Mouse (Mus musculus) limb, embryonic 13.5 days (tissue): Measurements from ENCODE around the gene Clec4a1. TPM values are rescaled to one million over a fixed set of nuclear protein-coding genes. Genes with fewer than 3 reads are reported as not detected.

Experiments
- ATAC-seq: fragments of 200-750 bp; cut with Nextera tagmentation; 2 replicates; pipeline ENCODE4 v1.8.0; 2017; ENCODE audit warnings: low read depth, moderate number of reproducible peaks, moderate TSS enrichment; ENCODE audit not compliant: low FRiP score
- H3K27ac ChIP-seq: fragments of 300-500 bp; sonication (generic); 2 replicates; pipeline ENCODE4 v1.5.1; 2015; ENCODE audit warnings: inconsistent platforms, mild to moderate bottlenecking, moderate library complexity
- H3K27me3 ChIP-seq: fragments of 300-500 bp; sonication (generic); 2 replicates; pipeline ENCODE4 v1.6.1; 2015; ENCODE audit warnings: mild to moderate bottlenecking, inconsistent platforms
- H3K36me3 ChIP-seq: fragments of 300-500 bp; sonication (generic); 2 replicates; pipeline ENCODE4 v1.6.1; 2015; ENCODE audit warnings: inconsistent platforms, mild to moderate bottlenecking, moderate library complexity
- H3K4me1 ChIP-seq: fragments of 300-500 bp; sonication (generic); 2 replicates; pipeline ENCODE4 v1.6.1; 2015; ENCODE audit warnings: inconsistent platforms
- H3K4me2 ChIP-seq: fragments of 300-500 bp; sonication (generic); replicated peaks from 2 replicates; pipeline ENCODE4 v1.6.1; 2015; ENCODE audit warnings: inconsistent platforms, mild to moderate bottlenecking, moderate library complexity
- H3K4me3 ChIP-seq: fragments of 300-500 bp; sonication (generic); 2 replicates; pipeline ENCODE4 v1.5.1; 2015; ENCODE audit warnings: moderate library complexity, mild to moderate bottlenecking, inconsistent platforms
- H3K9ac ChIP-seq: fragments of 300-500 bp; sonication (generic); 2 replicates; pipeline ENCODE4 v1.6.1; 2015; ENCODE audit warnings: mild to moderate bottlenecking, inconsistent platforms
- H3K9me3 ChIP-seq: fragments of 300-500 bp; sonication (generic); 2 replicates; pipeline ENCODE4 v1.6.1; 2016; ENCODE audit warnings: inconsistent platforms
- WGBS: fragments of 180-500 bp; shearing (Covaris S2); methylation state at CpG from one replicate; pipeline ENCODE4 v1.1.7; 2015; 5-methylcytosine and 5-hydroxymethylcytosine counted together
- polyA plus RNA-seq: library from polyadenylated mRNA; unstranded; fragments of >200 nt; fragmentation: Nextera tagmentation; extraction: Ambion mirVana; gene quantifications from 2 replicates; pipeline ENCODE4 v1.2.1, GENCODE M21; 2015

Clec4a1 gene
- polyA plus RNA-seq: 1.9 and 2.0 TPM in 2 replicates

DNA sequence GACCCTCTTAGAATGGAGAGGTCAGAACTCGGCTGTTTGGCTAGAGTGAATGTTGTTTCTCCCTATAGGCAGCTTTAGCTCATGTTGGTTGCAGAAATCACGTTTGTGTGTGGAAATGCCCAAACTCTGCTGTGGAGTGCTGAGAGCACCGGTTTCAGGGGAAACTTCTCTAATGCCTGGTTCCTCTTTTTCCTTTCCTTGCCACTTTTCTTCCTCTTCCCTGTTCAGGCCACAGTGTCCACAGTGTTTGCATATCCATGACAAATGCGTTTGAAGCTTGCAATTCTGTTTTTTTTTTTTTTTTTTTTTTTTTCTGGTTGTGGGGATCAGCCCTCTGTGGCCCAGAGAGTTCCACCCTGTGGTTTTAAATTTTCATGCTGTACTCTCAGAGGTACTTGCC, at the start of gene Clec4a1:
Clec4a1 (plus strand) TSS at position 398 of the 400 bp plus-strand sequence.
- H3K27me3 ChIP-seq: no peaks in the 10 kb centered on the region
- no peaks in the 10 kb centered on the region for H3K36me3 ChIP-seq
- no peak within 1 kb of the TSS for H3K27ac ChIP-seq
- ATAC-seq: no peak
- no peak within 1 kb of the TSS for H3K4me2 ChIP-seq
- no peaks in the 10 kb centered on the region for H3K9me3 ChIP-seq
- H3K9ac ChIP-seq: no peak within 1 kb of the TSS
- no peak within 1 kb of the TSS for H3K4me3 ChIP-seq
- WGBS: 55% methylated on average over 4 of the region's 4 CpGs
- no peaks in the 10 kb centered on the region for H3K4me1 ChIP-seq

DNA sequence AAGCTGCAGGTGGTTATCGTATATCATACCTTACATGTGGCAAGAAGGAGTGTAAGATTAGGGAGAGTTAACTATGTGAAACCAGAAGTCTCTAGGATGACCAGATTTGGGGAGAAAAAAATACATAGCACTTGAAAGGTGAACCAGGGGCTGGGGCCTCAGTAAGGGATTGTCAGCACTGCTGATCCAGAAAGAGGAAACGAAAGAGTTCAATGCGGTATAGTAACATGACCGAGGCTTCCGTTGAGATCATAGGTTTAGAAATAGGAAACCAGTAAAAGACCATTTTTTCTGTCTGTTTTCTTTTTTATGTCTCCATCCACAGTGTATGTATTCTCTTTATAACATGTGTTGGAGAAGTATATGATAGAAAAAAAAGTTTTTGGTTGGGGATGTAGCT, 48.8 kb upstream of the Clec4a1 start:
- Histone ChIP-seq H3K4me2 (no peak overlapping the region), H3K9ac (no peak overlapping the region), H3K4me3 (no peak overlapping the region), H3K4me1 (peaks cover 16% of the 10 kb centered on the region), H3K36me3 (peaks cover 13% of the 10 kb centered on the region), H3K9me3 (no peaks in the 10 kb centered on the region), H3K27ac (no peak overlapping the region), H3K27me3 (0 out of 2 replicates have a peak, but pooled peaks cover 5% of the 10 kb centered on the region)
- 96% methylated on average over 5 of the region's 5 CpGs for WGBS
- no peak for ATAC-seq

DNA sequence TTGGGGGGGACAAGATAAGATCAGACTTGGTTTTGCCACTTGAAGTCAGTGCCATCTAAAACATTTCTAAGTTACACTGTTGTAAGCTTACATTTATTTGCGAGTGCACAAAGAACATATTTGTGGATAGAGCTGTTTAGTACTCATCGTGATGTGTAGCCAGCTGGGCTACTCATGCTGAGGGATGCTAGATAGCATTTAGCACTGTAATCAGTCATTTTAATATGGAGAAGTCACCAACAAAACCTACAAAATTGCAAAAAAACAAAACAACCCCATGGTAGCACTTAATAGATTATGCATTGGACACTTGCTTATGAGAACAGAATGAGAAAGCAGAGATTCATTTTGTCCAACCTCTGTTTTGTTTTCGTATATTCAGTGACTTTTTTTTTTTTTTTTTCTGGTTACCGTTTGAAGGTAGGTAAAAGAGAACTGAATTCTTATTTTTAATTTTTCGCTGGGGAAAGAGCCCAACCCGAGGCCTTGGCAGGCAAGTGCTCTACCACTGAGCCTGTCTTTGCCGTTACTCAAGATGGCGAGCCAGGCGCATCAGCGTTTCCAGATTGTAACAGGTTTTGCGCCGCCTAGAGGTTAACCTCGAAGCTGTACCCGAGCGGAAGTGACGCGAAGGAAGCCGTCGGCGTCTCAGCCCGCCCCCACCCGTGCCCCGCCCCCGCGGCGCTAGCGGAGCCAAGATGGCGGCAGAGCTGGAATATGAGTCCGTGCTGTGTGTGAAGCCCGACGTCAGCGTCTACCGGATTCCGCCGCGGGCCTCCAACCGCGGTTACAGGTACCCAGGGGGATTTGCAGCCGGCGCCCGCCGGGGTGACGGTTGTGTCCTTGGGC, 47.6 kb upstream of the Clec4a1 start, which contains the start of gene Necap1:
Necap1 (plus strand) TSS at position 604 of the 849 bp plus-strand sequence.
- WGBS: 7% methylated on average over 43 of the region's 43 CpGs
- Histone ChIP-seq H3K4me1 (peaks cover 16% of the 10 kb centered on the region), H3K4me2 (peak within 1 kb of the TSS; percentile 67), H3K27me3 (0 out of 2 replicates have a peak, but pooled peaks cover 5% of the 10 kb centered on the region), H3K36me3 (peaks cover 25% of the 10 kb centered on the region), H3K27ac (peak within 1 kb of the TSS; percentile 86), H3K9me3 (no peaks in the 10 kb centered on the region), H3K4me3 (peak within 1 kb of the TSS; percentile 83), H3K9ac (peak within 1 kb of the TSS; percentile 87)
- ATAC-seq: peak; percentile 96

- Histone ChIP-seq H3K36me3 (peaks cover 33% of the 10 kb centered on the region), H3K27me3 (0 out of 2 replicates have a peak, but pooled peaks cover 5% of the 10 kb centered on the region), H3K4me3 (peak overlapping the region; percentile 83), H3K4me2 (peak overlapping the region; percentile 67), H3K27ac (peak overlapping the region; percentile 86), H3K9me3 (no peaks in the 10 kb centered on the region), H3K4me1 (peaks cover 16% of the 10 kb centered on the region), H3K9ac (peak overlapping the region; percentile 87)
- peak; percentile 69 for ATAC-seq
- WGBS: under 1% methylated on average over 31 of the region's 31 CpGs
These were observed 46.8 kb upstream of the Clec4a1 start for GRCm38 (mm10) chr6:122874720-122875389.

GRCm38 (mm10) chr6:122879141-122879735, 42.4 kb upstream of the Clec4a1 start:
- no peaks in the 10 kb centered on the region for H3K27me3 ChIP-seq
- H3K4me1 ChIP-seq: peaks cover 16% of the 10 kb centered on the region
- H3K4me3 ChIP-seq: no peak overlapping the region
- H3K4me2 ChIP-seq: no peak overlapping the region
- peaks cover 76% of the 10 kb centered on the region for H3K36me3 ChIP-seq
- H3K9me3 ChIP-seq: no peaks in the 10 kb centered on the region
- 93% methylated on average over 7 of the region's 7 CpGs for WGBS
- ATAC-seq: no peak
- H3K9ac ChIP-seq: no peak overlapping the region
- no peak overlapping the region for H3K27ac ChIP-seq

DNA sequence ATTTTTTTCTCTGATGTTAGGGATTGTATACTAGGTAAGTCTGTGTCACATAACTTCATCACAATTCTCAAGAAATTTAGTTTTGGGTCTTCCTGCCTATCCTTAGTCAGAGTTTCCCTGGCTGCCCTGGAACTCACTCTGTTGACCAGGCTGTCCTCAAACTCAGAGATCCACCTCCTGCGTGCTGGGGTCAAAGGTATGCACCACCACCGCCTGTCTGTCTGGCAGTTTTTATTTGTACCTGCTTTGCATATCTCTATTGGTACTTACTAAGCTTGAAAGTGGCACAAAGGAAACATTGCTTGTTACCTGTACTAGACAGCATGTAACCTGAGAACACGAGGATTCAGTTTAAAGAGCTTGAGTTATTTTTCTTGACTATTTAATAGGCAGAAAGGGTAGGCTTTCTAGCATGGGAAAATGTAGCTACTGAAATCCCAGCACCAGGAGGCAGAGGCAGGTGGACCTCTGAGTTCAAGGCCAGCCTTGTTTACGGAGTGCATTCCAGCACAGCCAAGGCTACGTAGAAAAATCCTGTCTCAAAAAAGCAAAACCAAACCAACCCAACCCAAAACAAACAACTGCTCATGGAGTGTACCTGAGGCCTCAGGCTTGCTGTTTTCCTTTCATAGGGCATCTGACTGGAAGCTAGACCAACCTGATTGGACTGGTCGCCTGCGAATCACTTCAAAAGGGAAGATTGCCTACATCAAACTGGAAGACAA, 41.7 kb upstream of the Clec4a1 start:
- ATAC-seq: no peak
- peaks cover 83% of the 10 kb centered on the region for H3K36me3 ChIP-seq
- no peak overlapping the region for H3K4me2 ChIP-seq
- no peaks in the 10 kb centered on the region for H3K27me3 ChIP-seq
- WGBS: 90% methylated on average over 7 of the region's 7 CpGs
- H3K9me3 ChIP-seq: no peaks in the 10 kb centered on the region
- H3K4me3 ChIP-seq: no peak overlapping the region
- no peak overlapping the region for H3K9ac ChIP-seq
- no peak overlapping the region for H3K27ac ChIP-seq
- H3K4me1 ChIP-seq: peaks cover 16% of the 10 kb centered on the region

DNA sequence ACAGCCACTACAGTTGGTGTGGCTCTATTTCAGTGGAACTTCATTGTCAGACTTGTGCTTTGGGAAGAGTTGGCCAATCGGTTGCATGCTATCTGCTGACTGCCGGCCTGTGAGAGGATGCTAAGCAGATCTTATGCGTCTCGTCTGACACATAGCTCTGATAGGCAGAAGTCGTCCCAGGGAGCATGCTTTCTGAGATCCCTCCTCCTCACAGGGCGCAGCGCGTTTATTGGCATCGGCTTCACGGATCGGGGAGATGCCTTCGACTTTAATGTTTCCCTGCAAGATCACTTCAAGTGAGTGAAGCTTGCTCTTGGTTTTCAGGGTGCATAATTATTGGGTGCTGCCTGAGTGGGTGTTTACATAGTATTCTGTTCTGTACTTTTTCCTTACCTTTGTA, 40.4 kb upstream of the Clec4a1 start:
- Histone ChIP-seq H3K4me2 (no peak overlapping the region), H3K4me1 (peaks cover 5% of the 10 kb centered on the region; the same call in 1 of the 2 replicates), H3K27me3 (no peaks in the 10 kb centered on the region), H3K27ac (no peak overlapping the region), H3K9me3 (no peaks in the 10 kb centered on the region), H3K4me3 (no peak overlapping the region), H3K36me3 (peaks cover 92% of the 10 kb centered on the region), H3K9ac (no peak overlapping the region)
- 94% methylated on average over 12 of the region's 12 CpGs for WGBS
- ATAC-seq: no peak

DNA sequence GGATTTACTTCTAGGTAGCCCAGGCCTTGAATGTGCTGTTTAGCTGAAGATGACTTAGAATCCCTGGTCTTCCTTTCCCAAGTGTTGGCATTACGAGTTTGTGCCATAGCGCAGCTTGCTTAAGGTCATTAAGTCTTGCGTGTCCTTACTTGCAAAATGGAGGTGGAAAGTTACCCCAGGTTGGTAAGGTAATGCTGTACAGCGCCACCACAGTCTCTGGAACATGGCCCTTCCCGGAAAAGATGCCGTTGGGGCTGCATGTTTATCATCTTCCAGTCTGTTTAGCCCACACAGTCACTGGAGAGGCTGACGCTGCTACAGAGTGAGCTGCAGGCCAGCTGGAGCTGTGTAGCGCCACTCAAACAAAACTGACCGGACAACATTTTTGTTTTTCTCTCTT, 38.0 kb upstream of the Clec4a1 start:
- 90% methylated on average over 9 of the region's 9 CpGs for WGBS
- Histone ChIP-seq H3K36me3 (peaks cover 98% of the 10 kb centered on the region), H3K4me1 (no peaks in the 10 kb centered on the region)

GRCm38 (mm10) chr6:122889599-122889998, 32.0 kb upstream of the Clec4a1 start:
- no peak overlapping the region for H3K4me2 ChIP-seq

More for the DNA sequence above, 38.0 kb upstream of the Clec4a1 start:
- H3K4me3 ChIP-seq: no peak overlapping the region
- no peak for ATAC-seq
- H3K27me3 ChIP-seq: no peaks in the 10 kb centered on the region
- H3K9me3 ChIP-seq: no peaks in the 10 kb centered on the region
- H3K27ac ChIP-seq: no peak overlapping the region
- H3K4me2 ChIP-seq: no peak overlapping the region
- H3K9ac ChIP-seq: no peak overlapping the region

DNA sequence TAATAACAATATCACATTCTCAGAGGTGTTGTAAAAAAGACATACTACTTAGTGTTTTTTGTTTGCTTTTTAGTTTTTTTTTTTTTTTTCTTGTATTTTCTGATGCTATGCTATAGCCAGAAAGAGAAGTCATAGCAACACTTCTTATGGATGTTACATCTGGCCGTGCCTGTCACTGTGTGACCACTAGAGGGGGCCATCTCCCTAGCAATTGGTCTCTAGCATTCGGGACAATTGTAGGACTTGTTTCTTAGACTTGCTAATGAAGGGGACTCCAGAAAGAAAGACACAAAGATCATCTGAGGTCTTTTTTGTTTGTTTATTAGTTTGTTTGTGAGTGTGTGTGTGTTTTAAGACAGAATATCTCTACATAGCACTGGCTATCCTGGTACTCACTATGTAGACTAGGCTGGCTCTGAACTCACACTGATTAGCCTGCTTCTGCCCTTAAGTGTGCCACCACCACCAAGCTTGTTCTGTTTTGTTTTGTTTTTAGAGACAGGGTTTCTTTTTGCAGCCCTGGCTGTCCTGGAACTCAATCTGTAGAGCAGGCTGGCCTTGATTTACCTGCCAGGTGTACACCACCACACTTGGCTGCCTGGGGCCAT, 29.1 kb upstream of the Clec4a1 start:
- H3K4me1 ChIP-seq: no peaks in the 10 kb centered on the region
- H3K4me2 ChIP-seq: no peak overlapping the region
- H3K36me3 ChIP-seq: peaks cover 56% of the 10 kb centered on the region
- no peak overlapping the region for H3K4me3 ChIP-seq
- no peaks in the 10 kb centered on the region for H3K27me3 ChIP-seq
- no peaks in the 10 kb centered on the region for H3K9me3 ChIP-seq
- no peak overlapping the region for H3K9ac ChIP-seq
- ATAC-seq: no peak
- no peak overlapping the region for H3K27ac ChIP-seq
- WGBS: 13% methylated on average over 2 of the region's 2 CpGs

More at GRCm38 (mm10) chr6:122889599-122889998, 32.0 kb upstream of the Clec4a1 start:
- Histone ChIP-seq H3K9ac (no peak overlapping the region), H3K27me3 (no peaks in the 10 kb centered on the region), H3K27ac (no peak overlapping the region), H3K9me3 (no peaks in the 10 kb centered on the region), H3K4me1 (no peaks in the 10 kb centered on the region), H3K36me3 (peaks cover 70% of the 10 kb centered on the region), H3K4me3 (no peak overlapping the region)
- ATAC-seq: no peak
- WGBS: 89% methylated on average over 2 of the region's 2 CpGs

GRCm38 (mm10) chr6:122919922-122920321, 1.7 kb upstream of the Clec4a1 start:
- 26% methylated on average over 4 of the region's 4 CpGs for WGBS
- no peaks in the 10 kb centered on the region for H3K36me3 ChIP-seq
- H3K4me2 ChIP-seq: no peak overlapping the region
- no peak for ATAC-seq
- no peak overlapping the region for H3K27ac ChIP-seq
- H3K9ac ChIP-seq: no peak overlapping the region
- no peak overlapping the region for H3K4me3 ChIP-seq
- H3K27me3 ChIP-seq: no peaks in the 10 kb centered on the region
- H3K4me1 ChIP-seq: no peaks in the 10 kb centered on the region
- H3K9me3 ChIP-seq: no peaks in the 10 kb centered on the region
